Mouse (Mus musculus) v-Abl transformed pro-B cells (cell line): ENCODE data around the gene 4930404H24Rik.

ENCODE experiments used
- in situ Hi-C, 2 experiments: fragments of 400-800 bp; cut with MboI; formaldehyde crosslinking; loops; one replicate each; pipeline ENCODE4 v1.15.1; 2025; ENCODE audit not compliant: unreplicated experiment in 2 of 2

The 4930404H24Rik gene

DNA sequence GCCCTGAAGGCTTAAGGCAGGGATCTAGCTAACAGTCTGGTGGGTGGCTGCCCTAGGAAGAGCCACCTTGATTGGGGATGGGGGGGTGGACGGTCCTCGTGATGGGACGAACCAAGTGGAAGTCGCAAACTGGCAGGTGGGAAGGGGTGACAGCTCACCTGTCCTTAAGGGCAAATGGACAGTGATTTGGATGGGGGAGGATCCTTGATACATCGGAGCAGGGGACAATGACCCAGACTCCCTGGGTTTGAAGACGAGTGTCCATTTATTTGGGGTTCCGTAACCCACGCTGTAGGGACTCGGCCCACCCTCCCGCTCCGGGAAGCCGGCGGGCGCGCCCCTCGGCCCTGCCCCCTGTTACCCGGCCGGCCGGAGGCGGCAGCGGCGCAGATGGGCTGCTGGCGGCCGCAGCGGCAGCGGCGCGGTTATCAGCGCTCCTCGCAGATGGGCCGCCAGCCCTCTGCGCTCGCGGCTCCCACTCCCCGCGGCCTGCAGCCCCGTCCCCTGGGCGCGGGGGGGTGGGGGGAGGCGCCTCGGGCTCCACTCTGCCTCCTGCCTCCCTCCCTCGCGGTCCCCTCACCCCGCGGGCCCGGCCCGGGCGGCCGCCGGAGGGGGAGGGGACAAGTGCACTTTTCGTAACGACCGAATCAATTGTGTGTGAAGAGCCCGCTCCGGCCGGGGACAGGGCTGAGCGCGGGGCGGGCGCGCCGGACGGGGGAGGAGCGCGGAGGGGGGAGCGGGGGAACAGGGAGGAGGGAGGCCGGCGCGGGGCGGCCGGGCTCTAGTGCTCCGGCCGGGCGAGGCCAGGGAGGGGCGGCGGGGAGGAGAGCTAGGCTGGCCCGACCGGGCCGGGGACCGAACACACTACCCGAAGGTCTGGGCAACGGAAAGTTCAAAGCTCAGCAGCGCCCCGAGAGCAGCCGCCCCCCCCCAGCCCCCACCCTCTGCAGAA lies 35.3 kb downstream of the 4930404H24Rik start:
- in situ Hi-C loops, result no loop called here

DNA sequence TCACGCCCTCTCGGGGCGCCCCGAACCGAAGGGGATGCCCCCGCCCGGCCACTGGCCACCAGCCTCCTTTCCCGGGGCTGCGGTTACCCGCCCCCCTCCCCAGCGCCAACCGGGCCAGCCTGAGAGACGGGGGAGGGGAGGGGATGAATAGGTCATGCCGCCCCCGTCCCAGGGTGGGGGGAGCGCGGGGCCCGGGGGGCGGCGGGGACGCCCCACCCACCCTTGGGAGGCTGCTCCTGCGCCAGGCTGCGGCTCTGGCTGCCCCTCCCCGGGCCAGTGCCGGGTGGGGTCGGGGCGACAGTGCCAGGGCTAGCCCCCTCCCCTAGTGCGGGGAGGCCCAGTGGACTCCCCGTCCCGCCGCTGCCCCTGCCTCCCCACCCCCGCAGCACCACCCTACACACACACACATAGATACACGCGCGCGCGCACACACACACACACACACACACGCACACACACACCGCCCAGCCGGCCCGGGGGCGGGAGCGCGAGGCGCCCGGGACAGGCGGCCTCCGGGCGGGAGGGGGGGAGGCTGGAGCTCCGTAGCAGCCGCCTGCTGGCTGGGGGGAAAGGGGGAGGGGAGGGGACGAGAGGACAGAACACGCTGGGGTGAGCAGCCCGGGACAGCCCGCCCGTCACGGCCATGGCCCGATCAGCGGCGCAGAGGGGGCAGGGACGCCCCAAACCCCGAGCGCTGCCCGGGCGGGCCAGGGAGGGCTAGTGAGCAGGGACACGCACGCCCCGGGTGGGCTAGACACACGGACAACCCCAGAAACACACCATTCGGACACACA lies 36.2 kb downstream of the 4930404H24Rik start:
- in situ Hi-C loops, result no loop called here

DNA sequence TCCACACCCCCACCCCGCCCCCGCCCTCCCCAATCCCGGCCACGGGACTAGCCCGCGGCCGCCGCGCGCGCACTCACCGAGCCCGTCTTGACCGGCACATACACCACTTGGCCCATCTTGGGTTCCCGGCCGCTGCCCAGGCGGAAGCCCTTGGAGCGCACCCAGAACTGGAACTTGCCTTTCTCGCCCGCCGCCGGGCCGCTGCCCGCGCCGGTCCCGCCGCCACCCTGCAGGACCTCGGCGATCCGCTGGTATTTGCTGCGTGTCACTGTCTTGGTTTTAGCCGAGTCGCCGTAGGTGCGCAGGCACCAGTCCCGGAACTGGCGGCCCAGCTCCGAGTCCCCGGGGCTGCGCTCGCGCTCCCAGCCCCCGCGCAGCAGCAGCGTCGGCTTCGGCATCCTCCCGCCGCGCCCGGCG lies 36.8 kb downstream of the 4930404H24Rik start:
- in situ Hi-C loops, result no loop called here

DNA sequence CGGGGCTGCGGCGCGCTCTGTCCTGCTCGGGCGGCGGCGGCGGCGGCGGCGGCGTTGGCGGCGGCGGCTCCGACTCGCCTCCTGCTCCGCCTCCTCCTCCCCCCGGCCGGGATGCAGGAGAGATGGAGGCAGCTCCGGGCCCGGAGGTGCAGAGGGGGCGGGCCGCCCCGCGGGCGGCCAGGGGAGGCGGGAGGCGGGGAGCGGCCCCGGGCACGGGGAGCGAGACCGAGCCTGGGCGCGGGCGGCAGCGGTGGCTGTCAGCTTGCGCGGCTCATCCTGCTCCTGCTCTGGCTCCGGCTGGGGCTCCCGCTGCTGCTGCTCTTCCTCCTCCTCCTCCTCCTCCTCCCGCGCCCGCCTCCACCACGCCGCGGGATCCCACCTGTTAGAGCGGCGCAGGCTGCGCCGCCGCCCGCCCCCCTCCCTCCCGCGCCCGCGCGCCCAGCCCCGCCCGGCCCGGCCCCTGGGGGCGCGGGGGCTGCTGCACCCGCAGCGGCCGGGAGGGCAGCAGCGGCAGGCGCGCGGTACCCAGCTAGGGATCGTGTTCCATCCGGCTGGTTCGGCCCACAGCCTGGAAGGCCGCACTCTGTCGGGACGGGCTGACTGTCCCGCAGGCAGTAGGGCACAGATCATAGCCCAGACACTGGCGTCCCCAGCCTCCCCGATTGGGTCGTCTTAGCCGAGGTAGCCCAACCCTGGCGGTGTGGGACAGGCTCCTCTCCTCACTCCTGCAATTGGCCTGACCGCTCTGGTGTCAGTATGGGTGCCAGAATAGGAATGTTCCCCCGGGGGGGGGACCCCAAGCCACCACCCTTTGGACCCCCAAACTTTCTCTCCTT lies 37.6 kb downstream of the 4930404H24Rik start, which contains the start of gene Nol4l:
Gene Nol4l, minus strand, starts transcription at position 41 of the 836 bp plus-strand sequence.
- in situ Hi-C loops, result loop anchor here (5.0 kb wide), 2 partner anchors 37 to 48 kb away; no protein-coding TSS in a partner anchor

DNA sequence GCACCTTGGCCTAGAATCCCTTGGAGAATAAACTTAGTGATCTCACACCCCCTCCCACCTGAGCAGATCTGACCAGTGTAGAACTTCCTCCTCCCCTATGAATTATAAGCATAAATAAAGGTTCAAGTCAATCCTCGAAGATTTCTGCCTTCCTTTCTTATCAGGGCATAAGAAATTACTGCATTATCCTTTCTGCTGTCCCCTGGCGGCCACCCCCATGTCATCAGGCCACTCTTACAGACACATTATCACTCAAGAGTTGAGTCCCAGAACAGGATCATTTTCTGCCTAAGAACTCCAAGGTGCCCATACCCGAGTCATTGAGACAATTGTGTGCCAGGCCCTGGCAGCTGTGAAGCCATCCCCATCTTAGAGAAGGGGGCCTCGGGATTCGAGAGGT lies 38.4 kb downstream of the 4930404H24Rik start:
- in situ Hi-C loops, result loop anchor here (5.0 kb wide), 2 partner anchors 36 to 49 kb away; no protein-coding TSS in a partner anchor

DNA sequence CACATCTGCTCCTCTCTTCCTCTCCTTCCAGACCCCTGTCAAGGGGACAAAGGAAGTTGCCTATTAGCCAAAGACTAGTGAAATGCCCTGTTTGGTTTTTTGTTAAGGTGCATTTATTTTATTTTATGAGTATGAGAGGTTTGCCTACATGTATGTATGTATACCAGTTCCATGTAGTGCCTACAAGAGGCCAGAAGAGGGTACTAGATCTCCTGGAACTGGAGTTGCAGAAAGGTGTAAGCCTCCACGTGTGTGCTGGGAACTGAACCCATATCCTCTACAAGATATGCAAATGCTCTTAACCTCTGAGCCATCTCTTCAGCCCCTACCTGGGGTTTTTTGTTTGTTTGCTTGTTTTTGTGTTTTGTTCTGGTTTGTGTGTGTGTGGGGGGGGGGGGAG lies 41.4 kb downstream of the 4930404H24Rik start:
- in situ Hi-C loops, result loop anchor here (5.0 kb wide), 2 partner anchors 33 to 52 kb away; no protein-coding TSS in a partner anchor

GRCm38 (mm10) chr2:153538898-153539297 lies 46.3 kb downstream of the 4930404H24Rik start:
- in situ Hi-C loops, result no loop called here

- in situ Hi-C loops, result no loop called here
Observed at GRCm38 (mm10) chr2:153542936-153543668, 50.5 kb downstream of the 4930404H24Rik start.
